Mouse (Mus musculus): ENCODE measurements around the gene Rasgef1b. TPM values are rescaled to one million over a fixed set of nuclear protein-coding genes. Genes with fewer than 3 reads are reported as not detected.

The Rasgef1b gene
- polyA plus RNA-seq, 1 experiment from 2014 or later = 15.6 TPM

GRCm38 (mm10) chr5:99585166-99585898 is 143.5 kb downstream of the Rasgef1b start:
- H3K27ac ChIP-seq (ENCODE audit: low read length) = no peak overlapping the region
- no peaks in the 10 kb centered on the region for H3K9me3 ChIP-seq (replicated peaks; ENCODE audit: control insufficient read depth, low read length)
- no peak for ATAC-seq (ENCODE audit: insufficient read depth, low FRiP score)
- H3K4me1 ChIP-seq (ENCODE audit: control insufficient read depth, insufficient read depth, low read length) = no peaks in the 10 kb centered on the region
- H3K4me3 ChIP-seq (replicated peaks; ENCODE audit: low read length) = no peak overlapping the region
- no peaks in the 10 kb centered on the region for H3K36me3 ChIP-seq (ENCODE audit: control insufficient read depth, insufficient read depth, low read length)
- H3K4me2 ChIP-seq (ENCODE audit: low read depth, low read length) = no peak overlapping the region
- H3K27me3 ChIP-seq (ENCODE audit: control insufficient read depth, insufficient read depth, low read length) = no peaks in the 10 kb centered on the region
- H3K9ac ChIP-seq (ENCODE audit: low read length) = no peak overlapping the region
- 70% methylated on average over 5 of the region's 5 CpGs for WGBS

DNA sequence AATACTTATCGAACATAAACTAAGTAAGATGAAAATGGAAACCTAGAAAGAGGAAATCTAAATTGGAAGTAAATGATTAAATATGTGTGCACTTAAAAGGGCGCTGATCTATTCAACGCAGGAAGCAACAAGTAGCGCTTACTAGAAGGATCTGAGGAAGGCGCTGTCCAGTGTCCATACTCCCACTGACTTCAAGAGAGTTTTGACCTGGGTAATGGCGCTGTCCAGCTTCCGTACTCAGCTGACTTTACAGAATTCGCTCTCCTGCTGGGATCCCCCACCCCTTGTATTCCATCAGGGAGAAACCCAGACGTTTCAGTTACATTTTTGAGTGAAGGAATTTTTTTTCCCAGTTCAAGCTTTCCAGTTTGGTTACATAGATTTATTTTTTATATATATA is 144.6 kb downstream of the Rasgef1b start:
- H3K36me3 ChIP-seq (ENCODE audit: control insufficient read depth, insufficient read depth, low read length) = no peaks in the 10 kb centered on the region
- no peak for ATAC-seq (ENCODE audit: insufficient read depth, low FRiP score)
- H3K27ac ChIP-seq (ENCODE audit: low read length) = no peak overlapping the region
- H3K4me2 ChIP-seq (ENCODE audit: low read depth, low read length) = no peak overlapping the region
- no peaks in the 10 kb centered on the region for H3K4me1 ChIP-seq (ENCODE audit: control insufficient read depth, insufficient read depth, low read length)
- no peak overlapping the region for H3K4me3 ChIP-seq (replicated peaks; ENCODE audit: low read length)
- no peak overlapping the region for H3K9ac ChIP-seq (ENCODE audit: low read length)
- WGBS = 80% methylated on average over 9 of the region's 9 CpGs
- H3K9me3 ChIP-seq (replicated peaks; ENCODE audit: control insufficient read depth, low read length) = no peaks in the 10 kb centered on the region
- no peaks in the 10 kb centered on the region for H3K27me3 ChIP-seq (ENCODE audit: control insufficient read depth, insufficient read depth, low read length)

DNA sequence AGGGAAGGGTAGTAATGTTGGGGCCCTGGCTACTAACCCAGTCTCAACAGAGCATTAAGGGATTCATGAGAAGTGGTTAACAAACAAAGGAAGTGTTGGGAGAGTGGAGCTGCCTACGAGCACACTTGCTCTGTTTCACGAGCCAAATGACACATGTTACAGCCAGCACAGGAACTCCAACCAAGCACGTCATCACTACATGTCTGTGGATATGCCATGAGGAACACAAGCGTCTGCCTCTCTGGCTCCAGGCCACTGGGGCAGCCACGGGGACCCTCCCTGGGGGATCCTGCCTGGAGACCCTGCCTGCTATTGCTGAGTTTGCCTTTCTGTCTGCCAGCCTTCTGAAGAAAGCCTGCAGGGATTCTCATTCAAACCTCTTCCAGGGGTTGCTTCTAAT is 146.8 kb downstream of the Rasgef1b start:
- Histone ChIP-seq H3K27me3 (ENCODE audit: control insufficient read depth, insufficient read depth, low read length) (no peaks in the 10 kb centered on the region), H3K9me3 (replicated peaks; ENCODE audit: control insufficient read depth, low read length) (no peaks in the 10 kb centered on the region), H3K4me1 (ENCODE audit: control insufficient read depth, insufficient read depth, low read length) (no peaks in the 10 kb centered on the region), H3K4me2 (ENCODE audit: low read depth, low read length) (no peak overlapping the region), H3K36me3 (ENCODE audit: control insufficient read depth, insufficient read depth, low read length) (no peaks in the 10 kb centered on the region), H3K27ac (ENCODE audit: low read length) (no peak overlapping the region), H3K9ac (ENCODE audit: low read length) (no peak overlapping the region), H3K4me3 (replicated peaks; ENCODE audit: low read length) (no peak overlapping the region)
- no peak for ATAC-seq (ENCODE audit: insufficient read depth, low FRiP score)
- 48% methylated on average over 5 of the region's 5 CpGs for WGBS

DNA sequence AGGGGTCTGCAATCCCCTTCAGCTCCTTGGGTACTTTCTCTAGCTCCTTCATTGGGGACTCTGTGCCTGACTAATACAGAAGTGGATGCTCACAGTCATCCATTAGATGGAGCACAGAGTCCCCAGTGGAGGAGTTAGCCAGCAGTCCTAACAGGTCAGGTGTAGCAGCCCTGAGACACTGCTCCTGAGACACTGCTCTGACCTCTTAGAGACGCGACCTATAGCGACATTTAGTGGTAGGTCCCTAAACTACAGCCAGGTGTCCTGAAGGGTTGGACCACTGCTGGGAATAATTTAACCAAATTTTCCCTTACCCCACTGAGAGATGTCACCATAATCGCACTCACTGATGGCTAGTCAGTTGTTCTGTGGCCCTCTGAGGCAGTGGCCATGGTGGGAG is 150.2 kb downstream of the Rasgef1b start:
- H3K9me3 ChIP-seq (replicated peaks; ENCODE audit: control insufficient read depth, low read length) = no peaks in the 10 kb centered on the region
- H3K4me1 ChIP-seq (ENCODE audit: control insufficient read depth, insufficient read depth, low read length) = no peaks in the 10 kb centered on the region
- H3K4me3 ChIP-seq (replicated peaks; ENCODE audit: low read length) = no peak overlapping the region
- no peak overlapping the region for H3K27ac ChIP-seq (ENCODE audit: low read length)
- no peak overlapping the region for H3K9ac ChIP-seq (ENCODE audit: low read length)
- H3K4me2 ChIP-seq (ENCODE audit: low read depth, low read length) = no peak overlapping the region
- H3K36me3 ChIP-seq (ENCODE audit: control insufficient read depth, insufficient read depth, low read length) = no peaks in the 10 kb centered on the region
- ATAC-seq (ENCODE audit: insufficient read depth, low FRiP score) = peak; percentile 60; the same call in 1 of the 2 replicates
- 12% methylated on average over 4 of the region's 4 CpGs for WGBS
- H3K27me3 ChIP-seq (ENCODE audit: control insufficient read depth, insufficient read depth, low read length) = no peaks in the 10 kb centered on the region

DNA sequence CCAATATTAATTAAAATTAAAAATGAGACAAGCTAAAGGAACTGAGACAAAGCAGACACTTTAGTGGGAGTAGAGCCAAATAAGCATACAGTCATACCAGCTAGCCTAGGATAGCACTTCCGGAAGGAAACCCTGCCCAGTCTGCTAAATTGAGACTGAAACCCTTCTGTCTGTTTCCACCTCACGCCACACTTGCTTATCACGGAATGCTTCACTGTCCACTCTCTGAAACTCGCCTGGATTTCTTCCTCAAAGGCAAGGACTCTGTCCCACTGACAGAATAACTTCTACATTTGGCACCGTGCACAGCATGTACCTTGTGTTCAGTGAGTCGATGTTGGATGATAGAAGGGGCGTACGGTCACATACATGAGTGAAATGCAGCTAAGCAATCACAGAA is 153.0 kb downstream of the Rasgef1b start:
- no peak for ATAC-seq (ENCODE audit: insufficient read depth, low FRiP score)
- no peak overlapping the region for H3K9ac ChIP-seq (ENCODE audit: low read length)
- H3K36me3 ChIP-seq (ENCODE audit: control insufficient read depth, insufficient read depth, low read length) = no peaks in the 10 kb centered on the region
- H3K4me2 ChIP-seq (ENCODE audit: low read depth, low read length) = no peak overlapping the region
- H3K27ac ChIP-seq (ENCODE audit: low read length) = no peak overlapping the region
- WGBS = 74% methylated on average over 8 of the region's 8 CpGs
- H3K9me3 ChIP-seq (replicated peaks; ENCODE audit: control insufficient read depth, low read length) = no peaks in the 10 kb centered on the region
- H3K4me1 ChIP-seq (ENCODE audit: control insufficient read depth, insufficient read depth, low read length) = no peaks in the 10 kb centered on the region
- H3K4me3 ChIP-seq (replicated peaks; ENCODE audit: low read length) = no peak overlapping the region
- no peaks in the 10 kb centered on the region; the same call in 1 of the 2 replicates for H3K27me3 ChIP-seq (ENCODE audit: control insufficient read depth, insufficient read depth, low read length)

- H3K4me1 ChIP-seq (ENCODE audit: control insufficient read depth, insufficient read depth, low read length) = no peaks in the 10 kb centered on the region
- ATAC-seq (ENCODE audit: insufficient read depth, low FRiP score) = no peak
- H3K9ac ChIP-seq (ENCODE audit: low read length) = no peak overlapping the region
- no peaks in the 10 kb centered on the region for H3K36me3 ChIP-seq (ENCODE audit: control insufficient read depth, insufficient read depth, low read length)
- no peaks in the 10 kb centered on the region for H3K9me3 ChIP-seq (replicated peaks; ENCODE audit: control insufficient read depth, low read length)
- H3K4me3 ChIP-seq (replicated peaks; ENCODE audit: low read length) = no peak overlapping the region
- H3K27me3 ChIP-seq (ENCODE audit: control insufficient read depth, insufficient read depth, low read length) = no peaks in the 10 kb centered on the region
- H3K4me2 ChIP-seq (ENCODE audit: low read depth, low read length) = no peak overlapping the region
- 50% methylated on average over 8 of the region's 8 CpGs for WGBS
- H3K27ac ChIP-seq (ENCODE audit: low read length) = no peak overlapping the region
Measured at GRCm38 (mm10) chr5:99564501-99565323, 164.2 kb downstream of the Rasgef1b start.

GRCm38 (mm10) chr5:99562096-99562495 is 166.8 kb downstream of the Rasgef1b start:
- Histone ChIP-seq H3K4me3 (replicated peaks; ENCODE audit: low read length) (no peak overlapping the region), H3K4me1 (ENCODE audit: control insufficient read depth, insufficient read depth, low read length) (no peaks in the 10 kb centered on the region), H3K9ac (ENCODE audit: low read length) (no peak overlapping the region), H3K9me3 (replicated peaks; ENCODE audit: control insufficient read depth, low read length) (no peaks in the 10 kb centered on the region), H3K27me3 (ENCODE audit: control insufficient read depth, insufficient read depth, low read length) (no peaks in the 10 kb centered on the region), H3K27ac (ENCODE audit: low read length) (no peak overlapping the region), H3K4me2 (ENCODE audit: low read depth, low read length) (no peak overlapping the region), H3K36me3 (ENCODE audit: control insufficient read depth, insufficient read depth, low read length) (no peaks in the 10 kb centered on the region)
- 79% methylated on average over 6 of the region's 6 CpGs for WGBS
- ATAC-seq (ENCODE audit: insufficient read depth, low FRiP score) = no peak

- WGBS = 48% methylated on average over 3 of the region's 3 CpGs
- Histone ChIP-seq H3K4me3 (replicated peaks; ENCODE audit: low read length) (no peak overlapping the region), H3K27ac (ENCODE audit: low read length) (no peak overlapping the region), H3K36me3 (ENCODE audit: control insufficient read depth, insufficient read depth, low read length) (no peaks in the 10 kb centered on the region), H3K9ac (ENCODE audit: low read length) (no peak overlapping the region), H3K9me3 (replicated peaks; ENCODE audit: control insufficient read depth, low read length) (no peaks in the 10 kb centered on the region), H3K4me2 (ENCODE audit: low read depth, low read length) (no peak overlapping the region), H3K4me1 (ENCODE audit: control insufficient read depth, insufficient read depth, low read length) (no peaks in the 10 kb centered on the region), H3K27me3 (ENCODE audit: control insufficient read depth, insufficient read depth, low read length) (no peaks in the 10 kb centered on the region)
- no peak for ATAC-seq (ENCODE audit: insufficient read depth, low FRiP score)
Measured at GRCm38 (mm10) chr5:99559814-99560213, 169.1 kb downstream of the Rasgef1b start.

- no peak overlapping the region for H3K27ac ChIP-seq (ENCODE audit: low read length)
- H3K9ac ChIP-seq (ENCODE audit: low read length) = no peak overlapping the region
- H3K4me2 ChIP-seq (ENCODE audit: low read depth, low read length) = no peak overlapping the region
- no peaks in the 10 kb centered on the region for H3K9me3 ChIP-seq (replicated peaks; ENCODE audit: control insufficient read depth, low read length)
- H3K27me3 ChIP-seq (ENCODE audit: control insufficient read depth, insufficient read depth, low read length) = no peaks in the 10 kb centered on the region
- H3K4me1 ChIP-seq (ENCODE audit: control insufficient read depth, insufficient read depth, low read length) = no peaks in the 10 kb centered on the region
- no peak for ATAC-seq (ENCODE audit: insufficient read depth, low FRiP score)
- 50% methylated on average over 9 of the region's 9 CpGs for whole genome bisulfite sequencing
- H3K4me3 ChIP-seq (replicated peaks; ENCODE audit: low read length) = no peak overlapping the region
- H3K36me3 ChIP-seq (ENCODE audit: control insufficient read depth, insufficient read depth, low read length) = no peaks in the 10 kb centered on the region
Measured at GRCm38 (mm10) chr5:99558231-99558630, 170.6 kb downstream of the Rasgef1b start.
